Mouse (Mus musculus): ENCODE measurements around the gene Mterf4.

Gene Mterf4

GRCm38 (mm10) chr1:93267207-93267606, 38.5 kb downstream of the Mterf4 start:
- no peak for DNase-seq (ENCODE audit: low spot score)

DNA sequence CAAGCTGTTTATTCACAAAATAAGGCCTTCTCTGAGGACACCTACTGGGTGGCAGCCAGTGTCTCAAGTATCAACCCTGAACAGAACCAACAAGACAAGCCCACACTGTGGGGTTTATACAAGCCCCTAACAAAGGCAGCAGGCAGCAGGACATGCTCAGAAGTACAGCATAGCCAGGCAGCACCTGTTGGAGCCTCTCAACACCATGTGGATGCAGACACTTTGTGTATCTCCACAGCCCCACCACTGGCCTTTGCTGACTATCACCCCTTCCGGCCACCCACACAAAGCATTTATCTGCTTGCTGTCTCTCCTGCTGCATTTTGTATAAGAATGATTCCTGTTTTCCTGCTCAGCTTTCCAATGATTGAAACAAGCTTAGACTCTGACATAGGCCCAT, 48.2 kb downstream of the Mterf4 start:
- no peak for DNase-seq (ENCODE audit: low spot score)

DNA sequence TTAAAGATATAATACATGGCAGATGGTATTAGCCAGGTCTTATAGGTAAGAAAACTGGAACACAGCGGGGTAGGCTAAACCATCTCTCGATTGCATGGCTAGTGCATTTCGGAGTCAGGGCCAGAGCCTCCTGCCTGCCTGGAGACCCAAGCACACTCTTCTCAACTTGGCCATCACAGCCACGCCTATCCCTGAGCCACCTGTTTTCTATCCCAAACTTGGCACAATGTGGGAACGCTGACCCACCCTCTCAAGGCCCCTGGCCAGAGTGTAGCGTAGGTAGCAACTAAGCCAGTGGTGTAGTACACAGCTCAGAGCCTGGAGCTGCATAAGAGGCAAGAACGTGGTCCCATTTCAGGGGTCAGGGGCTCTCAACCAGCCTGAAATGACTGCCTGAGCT, 50.0 kb downstream of the Mterf4 start:
- DNase-seq (ENCODE audit: low spot score) = no peak

GRCm38 (mm10) chr1:93252586-93252985, 53.1 kb downstream of the Mterf4 start:
- no peak for DNase-seq (ENCODE audit: low spot score)
